ENCODE assay signal across 15 mouse cellular contexts in genomic region chr4:129828081-129828480, GRCm38 (mm10). TPM values are rescaled to one million over a fixed set of nuclear protein-coding genes. Genes with fewer than 3 reads are reported as not detected.
DNase-seq lines count a peak whose midpoint lies in the region; ATAC-seq and TF ChIP-seq lines count a peak whose summit lies in the region.
"Had no signal": no experiment of that assay in that cellular context is flagged by ENCODE, and none has a peak within 500 bp of the region (broad histone marks: within the 10 kb centered on the region; RNA-seq: fewer than 3 reads in every experiment).

No protein-coding gene starts in this region.

- no peak for ATAC-seq in lung, postnatal 0 days
- no peak for ATAC-seq in erythroblast, adult 5-6 weeks (replicated peaks; ENCODE audit: low FRiP score, poor library complexity, severe bottlenecking)
- ATAC-seq in activated CD4-positive, CD25-positive, alpha-beta regulatory T cell, adult 4 months: no peak
- ATAC-seq: forebrain, embryonic 15.5 days; hindbrain, postnatal 0 days had no signal

- no peak for TF ChIP-seq CTCF in CH12.LX (conservative IDR thresholded peaks at IDR 0.05 in 1 of 2, IDR thresholded peaks at IDR 0.05 in 1 of 2; ENCODE audit: low read depth in 2 of 2, low read length in 2 of 2)
- no peak for TF ChIP-seq CTCF in lung, postnatal 0 days (IDR thresholded peaks at IDR 0.05)

- peak overlapping the region; percentile 40; the same call in 1 of the 2 replicates for H3K9ac ChIP-seq in CH12.LX (ENCODE audit: insufficient read depth, low read depth)
- no peak overlapping the region for H3K9ac ChIP-seq in lung, postnatal 0 days (replicated peaks; ENCODE audit: low read depth)
- H3K9ac ChIP-seq: forebrain, embryonic 15.5 days had no signal

- H3K9me3 ChIP-seq in CH12.LX (replicated peaks; ENCODE audit: low read length): no peaks in the 10 kb centered on the region
- H3K9me3 ChIP-seq in lung, postnatal 0 days (ENCODE audit: low read length): no peaks in the 10 kb centered on the region
- H3K9me3 ChIP-seq: forebrain, embryonic 15.5 days had no signal

- no peak; the same call in 1 of the 2 replicates for TF ChIP-seq EP300 in CH12.LX (IDR thresholded peaks at IDR 0.05; ENCODE audit: low read length)
- TF ChIP-seq EP300 in lung, postnatal 0 days (IDR thresholded peaks at IDR 0.05): 0 out of 2 replicates have a peak, but pooled peaks have one; percentile 12

- TF ChIP-seq POLR2A in CH12.LX (IDR thresholded peaks at IDR 0.05; ENCODE audit: low read depth, low read length): no peak

- peaks cover 10 to 89% of the 10 kb centered on the region in 2 experiments for H3K4me1 ChIP-seq in CH12.LX (ENCODE audit: control insufficient read depth in 1 of 2, insufficient read depth in 2 of 2)
- H3K4me1 ChIP-seq in lung, postnatal 0 days (ENCODE audit: insufficient read depth, low read depth, low read length): peaks cover 5% of the 10 kb centered on the region; the same call in 1 of the 2 replicates

- no peaks in the 10 kb centered on the region for H3K27me3 ChIP-seq in CH12.LX (replicated peaks)
- H3K27me3 ChIP-seq in lung, postnatal 0 days (replicated peaks; ENCODE audit: insufficient read depth, low read length): no peaks in the 10 kb centered on the region
- H3K27me3 ChIP-seq: forebrain, embryonic 15.5 days had no signal

- dilution Hi-C loops in CH12.LX (cut with MboI; ENCODE audit: extremely low pct_ligation_motif_present, extremely low pct_unique_long_range_greater_than_20kb, low sequenced_read_pairs): no loop called here

- H3K27ac ChIP-seq in CH12.LX (ENCODE audit: insufficient read depth, low read depth): peak overlapping the region; percentile 72; the same call in 1 of the 2 replicates
- H3K27ac ChIP-seq in lung, postnatal 0 days (ENCODE audit: low read length): no peak overlapping the region
- H3K27ac ChIP-seq: forebrain, embryonic 15.5 days; hindbrain, postnatal 0 days had no signal

- peaks cover 5 to 29% of the 10 kb centered on the region in 2 experiments for H3K36me3 ChIP-seq in CH12.LX (replicated peaks in 1 of 2; ENCODE audit: control insufficient read depth in 1 of 2, insufficient read depth in 1 of 2, low read length in 1 of 2)
- no peaks in the 10 kb centered on the region for H3K36me3 ChIP-seq in lung, postnatal 0 days (ENCODE audit: insufficient read depth, low read length)
- H3K36me3 ChIP-seq: forebrain, embryonic 15.5 days had no signal

- no peak overlapping the region for H3K4me3 ChIP-seq in CH12.LX (replicated peaks in 1 of 3; ENCODE audit: low read depth in 2 of 3, low read length in 2 of 3, poor library complexity in 1 of 3)
- no peak overlapping the region for H3K4me3 ChIP-seq in lung, postnatal 0 days (ENCODE audit: low read depth, low read length)
- H3K4me3 ChIP-seq: forebrain, embryonic 15.5 days had no signal

- WGBS in lung, postnatal 0 days: 41% methylated on average over 3 of the region's 3 CpGs

- peak; percentile 24 to 39 for DNase-seq in gastrocnemius, adult 8-10 months (ENCODE audit: low spot score in 2 of 2)
- no peak for DNase-seq in gastrocnemius, postnatal 10 days
- peak; percentile 50 to 51 for DNase-seq in heart, postnatal 10 days
- no peak for DNase-seq in heart, adult 9 months (ENCODE audit: low spot score in 2 of 2)
- peak; percentile 56 for DNase-seq in CH12.LX (ENCODE audit: extremely low read depth)
- peak; percentile 54 for DNase-seq in lung, postnatal 0 days (ENCODE audit: low spot score)
- DNase-seq: adrenal gland, adult 2 months; cerebellum, adult 8-10 months; kidney, adult 8-10 months; layer of hippocampus, postnatal 36 days; left cerebral cortex, postnatal 4 days had no signal

- H3K4me2 ChIP-seq in CH12.LX (ENCODE audit: insufficient read depth, low read depth, poor library complexity, severe bottlenecking): peak overlapping the region; percentile 48
- no peak overlapping the region for H3K4me2 ChIP-seq in lung, postnatal 0 days (replicated peaks; ENCODE audit: low read depth, low read length)
- H3K4me2 ChIP-seq: forebrain, embryonic 15.5 days had no signal

- intact Hi-C loops in heart, postnatal 10 days (cut with DNase I): loop anchor here (5.0 kb wide), 1 partner anchor 99 kb away; the partner anchor contains the start of gene Spocd1

- H3K79me2 ChIP-seq in CH12.LX (replicated peaks; ENCODE audit: control insufficient read depth, extremely low read depth, insufficient read depth, poor library complexity, severe bottlenecking): peaks cover 93% of the 10 kb centered on the region

- in situ Hi-C loops in CH12.LX (cut with MboI; ENCODE audit: low pct_ligation_motif_present, low pct_unique_long_range_greater_than_20kb, low sequenced_read_pairs): no loop called here

- no peak for TF ChIP-seq RAD21 in CH12.LX (IDR thresholded peaks at IDR 0.05; ENCODE audit: low read depth, low read length)

TF ChIP-seq in CH12.LX, 34 proteins besides CTCF, POLR2A, EP300 and RAD21:
- TF ChIP-seq TBP (conservative IDR thresholded peaks at IDR 0.05; ENCODE audit: low read depth, low read length) (no peak), BHLHE40 (IDR thresholded peaks at IDR 0.05; ENCODE audit: low read depth, low read length) (peak; percentile 42; the same call in 1 of the 2 replicates), ETS1 (conservative IDR thresholded peaks at IDR 0.05; ENCODE audit: low read depth, low read length) (peak; percentile 70), IRF4 (IDR thresholded peaks at IDR 0.05; ENCODE audit: low read depth, low read length) (no peak), SIN3A (IDR thresholded peaks at IDR 0.05; ENCODE audit: low read length) (peak; percentile 65; the same call in 1 of the 2 replicates), MEF2A (IDR thresholded peaks at IDR 0.05; ENCODE audit: borderline replicate concordance, low read depth, low read length) (peak; percentile 93), JUN (IDR thresholded peaks at IDR 0.05; ENCODE audit: insufficient read depth, low read depth, low read length) (no peak), MAFK (IDR thresholded peaks at IDR 0.05; ENCODE audit: insufficient replicate concordance, low read length) (peak; percentile 50; the same call in 1 of the 2 replicates), TCF12 (IDR thresholded peaks at IDR 0.05; ENCODE audit: low read depth, low read length) (peak; percentile 83), NRF1 (IDR thresholded peaks at IDR 0.05; ENCODE audit: low read depth, low read length) (no peak), USF2 (conservative IDR thresholded peaks at IDR 0.05; ENCODE audit: low read depth, low read length) (no peak)

RNA-seq across cellular contexts. Expression of gene Ptp4a2, which starts 17.1 kb away (rescaled TPM):
- total RNA-seq in gastrocnemius, adult 8-10 months (2022): 100 to 1,000 TPM; 663 to 813 (median 803) TPM
- 100 to 1,000 TPM; 572 to 625 TPM for total RNA-seq in gastrocnemius, postnatal 10 days (2021)
- 100 to 1,000 TPM; 243 to 271 TPM for total RNA-seq in heart, postnatal 10 days (2021)
- 113 and 163 TPM in 2 replicates for total RNA-seq in CH12.LX (2012; rRNA removed)
- 415 and 493 TPM in 2 replicates for total RNA-seq in CH12.LX (2014; rRNA removed)
- 327 and 467 TPM in 2 replicates for polyA plus RNA-seq in CH12.LX (2012; ENCODE audit: insufficient read length, low read depth)
- polyA plus RNA-seq in lung, postnatal 0 days (2015; fragmentation: Nextera tagmentation; extraction: Ambion mirVana): 318 and 349 TPM in 2 replicates
- 92.8 and 126 TPM in 2 replicates for total RNA-seq in erythroblast, adult 5-6 weeks (2015; ENCODE audit: low replicate concordance)
- 74.3 and 85.6 TPM in 2 replicates for total RNA-seq in erythroblast, adult 5-6 weeks (2017; ENCODE audit: low replicate concordance)
- polyA plus RNA-seq in activated CD4-positive, CD25-positive, alpha-beta regulatory T cell, adult 4 months (2017; shearing (Covaris generic)): 1,000 to 10,000 TPM; 1,863 to 2,031 TPM

Comparison
In these comparisons a context has a peak if more than half of its experiments do, and no peak if none do; other contexts are left out.
1. DNase-seq: peak in gastrocnemius, adult 8-10 months (2 of 2), heart, postnatal 10 days (2 of 2), CH12.LX (single experiment) and lung, postnatal 0 days (single experiment); none in gastrocnemius, postnatal 10 days (single experiment) and heart, adult 9 months (0 of 2).